Mouse (Mus musculus) small intestine, adult 2 months (tissue): ENCODE measurements at regions not wholly inside any gene's neighbourhood (a gene's known extent, or its start where the extent isn't known, plus 50 kb on each side); places are given as distances from the start of the nearest gene placed in this dataset.

ENCODE experiments used
- CTCF ChIP-seq: fragments of 200-500 bp; IDR thresholded peaks from 2 replicates; pipeline ENCODE4 v1.5.1; 2012; ENCODE audit warnings: low read depth, mild to moderate bottlenecking, control low read depth, inconsistent platforms, low read length, moderate library complexity, mixed read lengths; ENCODE audit not compliant: insufficient replicate concordance, insufficient read length; ENCODE audit errors: extremely low read depth
- POLR2A ChIP-seq: fragments of 200-500 bp; IDR thresholded peaks from 2 replicates; pipeline ENCODE4 v1.6.1; 2012; ENCODE audit warnings: low read depth, mild to moderate bottlenecking, control low read depth, inconsistent platforms, low read length, moderate library complexity

DNA sequence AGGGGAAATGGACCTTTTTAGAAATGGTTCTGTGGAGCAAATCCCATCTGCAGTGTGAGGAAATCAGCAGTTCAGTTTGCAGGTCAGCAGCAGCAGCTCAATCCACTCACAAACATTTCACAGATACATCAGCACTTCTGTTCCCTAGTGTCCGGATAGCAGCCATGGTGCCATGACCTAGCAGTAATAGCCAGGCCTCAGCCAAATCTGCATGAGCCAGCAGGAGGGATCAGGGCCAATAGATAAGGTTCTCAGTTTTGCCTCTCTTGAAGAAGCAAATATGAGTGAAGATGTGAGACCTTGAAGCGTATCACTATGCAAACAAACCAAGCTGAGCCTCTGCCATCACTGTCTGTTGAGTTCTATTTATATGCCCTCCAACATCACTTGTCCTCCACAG, 380.7 kb upstream of the Chrm3 start:
- no peak for TF ChIP-seq CTCF
- TF ChIP-seq POLR2A: no peak
